Mouse (Mus musculus) spleen, embryonic (tissue): ENCODE measurements around the gene Rnf141.

Experiments
- CTCF ChIA-PET: fragments of 350-600 bp; sonication (Branson Sonifier 250); formaldehyde crosslinking; loops from one replicate; lab custom pipeline; 2022; lab: Charles Lee

Gene Rnf141

GRCm38 (mm10) chr7:110796367-110797051, 47.7 kb downstream of the Rnf141 start:
- CTCF ChIA-PET = interaction anchor here (0.6 to 1.8 kb wide), 2 partner anchors 70 to 558 kb away, joined by 5 read pairs; no protein-coding TSS in a partner anchor

GRCm38 (mm10) chr7:110794722-110795121, 49.5 kb downstream of the Rnf141 start:
- CTCF ChIA-PET = interaction anchor here (1.1 kb wide), 1 partner anchor 14 kb away, joined by 3 read pairs; no protein-coding TSS in a partner anchor

GRCm38 (mm10) chr7:110792834-110793233, 51.4 kb downstream of the Rnf141 start:
- CTCF ChIA-PET = no interaction called here

GRCm38 (mm10) chr7:110792201-110792600, 52.1 kb downstream of the Rnf141 start:
- CTCF ChIA-PET = no interaction called here

GRCm38 (mm10) chr7:110790878-110791277, 53.4 kb downstream of the Rnf141 start:
- CTCF ChIA-PET = no interaction called here

- CTCF ChIA-PET = no interaction called here
These were observed 56.9 kb downstream of the Rnf141 start for GRCm38 (mm10) chr7:110787310-110787709.

- CTCF ChIA-PET = no interaction called here
These were observed 58.5 kb downstream of the Rnf141 start for GRCm38 (mm10) chr7:110785741-110786146.

- CTCF ChIA-PET = no interaction called here
These were observed 59.3 kb downstream of the Rnf141 start for GRCm38 (mm10) chr7:110784965-110785364.

GRCm38 (mm10) chr7:110782845-110783478, 61.3 kb downstream of the Rnf141 start:
- CTCF ChIA-PET = interaction anchor here (0.7 kb wide), 1 partner anchor 1382 kb away, joined by 4 read pairs; no protein-coding TSS in a partner anchor

GRCm38 (mm10) chr7:110782135-110782534, 62.1 kb downstream of the Rnf141 start:
- CTCF ChIA-PET = no interaction called here

- CTCF ChIA-PET = interaction anchor here (0.7 kb wide), 1 partner anchor 14 kb away, joined by 3 read pairs; no protein-coding TSS in a partner anchor
These were observed 63.0 kb downstream of the Rnf141 start for GRCm38 (mm10) chr7:110781231-110781711.

- CTCF ChIA-PET = interaction anchor here (0.7 kb wide), 1 partner anchor 15 kb away, joined by 3 read pairs; no protein-coding TSS in a partner anchor
These were observed 63.7 kb downstream of the Rnf141 start for GRCm38 (mm10) chr7:110780520-110780919.

- CTCF ChIA-PET = no interaction called here
These were observed 64.6 kb downstream of the Rnf141 start for GRCm38 (mm10) chr7:110779605-110780111.

- CTCF ChIA-PET = no interaction called here
These were observed 65.3 kb downstream of the Rnf141 start for GRCm38 (mm10) chr7:110778933-110779332.

GRCm38 (mm10) chr7:110777146-110778001, 66.9 kb downstream of the Rnf141 start:
- CTCF ChIA-PET = interaction anchor here (0.7 kb wide), 1 partner anchor 928 kb away, joined by 3 read pairs; no protein-coding TSS in a partner anchor

GRCm38 (mm10) chr7:110774674-110775073, 69.6 kb downstream of the Rnf141 start:
- CTCF ChIA-PET = interaction anchor here (0.6 kb wide), 1 partner anchor 656 kb away, joined by 3 read pairs; no protein-coding TSS in a partner anchor

GRCm38 (mm10) chr7:110774077-110774476, 70.2 kb downstream of the Rnf141 start:
- CTCF ChIA-PET = no interaction called here

- CTCF ChIA-PET = interaction anchor here (0.6 kb wide), 1 partner anchor 361 kb away, joined by 3 read pairs; no protein-coding TSS in a partner anchor
These were observed 70.9 kb downstream of the Rnf141 start for GRCm38 (mm10) chr7:110773204-110774002.

GRCm38 (mm10) chr7:110772343-110772742, 71.9 kb downstream of the Rnf141 start:
- CTCF ChIA-PET = no interaction called here

GRCm38 (mm10) chr7:110770949-110771348, 73.3 kb downstream of the Rnf141 start:
- CTCF ChIA-PET = interaction anchor here (0.6 kb wide), 1 partner anchor 139 kb away, joined by 4 read pairs; no protein-coding TSS in a partner anchor
